Mouse (Mus musculus) adrenal gland, adult 8-10 months (tissue): ENCODE results near the gene Gzma. TPM values are rescaled to one million over a fixed set of nuclear protein-coding genes. Genes with fewer than 3 reads are reported as not detected.
A peak's percentile ranks its signal among the peaks of the same experiment; 100 is the strongest.

Source experiments
- DNase-seq: peaks from one replicate; pipeline ENCODE4 v3.0.0; 2022
- total RNA-seq, 4 experiments: library from RNA; stranded (reverse); gene quantifications; 2 replicates each; pipeline ENCODE4 v1.2.4; 2022

The Gzma gene
- total RNA-seq = 1 to 10 TPM in 1 of 4 experiments, under 1 TPM in 2, not detected in 1; 0.46 to 1.5 (median 0.77) TPM

GRCm38 (mm10) chr13:113100879-113101278 is at the start of gene Gzma:
Gene Gzma (minus strand): TSS chr13:113100981.
- no peak for DNase-seq

- DNase-seq = no peak
Observed at GRCm38 (mm10) chr13:113139597-113139996, 38.8 kb upstream of the Gzma start.

DNA sequence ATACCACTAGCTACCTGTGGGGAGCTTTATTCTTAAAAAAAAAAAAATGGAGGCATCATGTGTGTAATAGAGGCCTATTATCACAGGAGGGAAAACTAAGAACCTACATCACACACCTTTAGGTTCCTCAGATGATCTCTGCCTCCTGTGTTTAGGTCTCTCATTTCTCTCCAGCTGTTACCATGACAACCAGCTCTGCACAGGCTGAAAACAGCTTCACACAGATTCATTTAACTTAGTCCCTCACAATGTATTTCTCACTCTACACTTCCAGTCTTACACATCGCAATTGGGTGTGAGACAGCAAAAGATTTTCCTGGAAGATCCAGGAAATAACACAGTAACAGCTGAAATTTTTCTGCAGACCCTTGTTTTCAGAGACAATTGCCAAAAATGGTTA is 29.2 kb upstream of the Gzma start:
- no peak for DNase-seq

DNA sequence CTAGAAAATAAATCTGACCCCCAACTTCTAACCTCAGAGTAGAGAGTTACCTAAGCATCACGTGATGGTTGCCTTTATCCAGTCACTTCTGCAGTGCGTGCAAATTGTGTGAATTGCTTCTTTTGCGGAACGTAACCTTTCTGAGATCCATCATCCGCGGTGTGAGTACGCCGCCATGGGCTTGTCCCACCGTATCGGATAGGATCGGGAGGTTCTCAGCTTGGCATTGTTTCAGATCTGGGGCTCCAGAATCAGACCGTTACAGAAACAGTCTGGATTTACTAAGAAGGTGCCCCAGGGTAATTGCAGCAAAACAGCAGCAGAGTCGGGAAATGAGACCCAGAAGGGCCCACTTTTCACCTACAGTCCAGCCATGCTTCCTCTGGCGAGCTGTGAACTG is 20.5 kb upstream of the Gzma start:
- no peak for DNase-seq

DNA sequence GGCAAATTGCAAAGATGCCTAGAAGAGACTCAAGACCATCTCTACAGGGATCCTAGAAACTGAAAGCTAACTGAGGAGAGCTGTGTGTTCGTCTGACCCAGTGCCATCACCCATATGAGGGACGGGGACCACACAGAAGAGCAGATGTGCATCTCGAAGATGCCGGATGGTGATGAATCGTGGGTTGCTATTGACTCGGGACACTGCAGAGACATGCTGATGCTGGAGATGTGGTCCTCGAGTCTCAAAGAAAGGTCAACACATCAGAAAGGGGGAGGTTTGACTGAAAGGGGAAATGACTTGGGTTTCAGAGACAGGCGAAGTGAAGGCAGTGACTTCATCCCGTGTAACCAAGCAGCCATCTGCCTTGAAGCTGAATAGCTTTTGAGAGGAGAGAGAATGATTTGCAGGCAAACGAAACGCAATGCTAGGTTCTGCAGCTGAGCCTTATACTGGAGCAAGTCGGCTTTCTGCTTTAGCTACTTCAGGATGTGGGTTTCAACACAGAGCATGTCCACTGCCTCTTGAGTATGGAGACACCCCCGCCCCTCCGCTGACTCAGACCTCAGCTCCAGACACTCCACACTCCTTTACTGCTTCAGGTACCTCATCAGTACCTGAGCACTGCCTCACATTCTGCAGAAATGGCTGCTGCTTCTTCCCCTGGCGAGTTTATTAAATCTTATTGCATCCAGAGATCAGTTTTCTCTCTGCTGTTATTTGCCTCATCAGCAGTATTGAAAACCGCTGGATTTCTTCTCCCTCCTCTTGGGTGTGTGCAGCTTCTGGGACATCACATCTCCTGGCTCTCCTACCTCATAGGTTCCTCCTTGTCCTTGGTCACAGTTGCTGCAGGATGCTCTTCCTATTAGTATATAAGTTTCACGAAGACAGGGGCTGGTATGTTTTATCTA is 19.8 kb upstream of the Gzma start:
- DNase-seq = no peak

DNA sequence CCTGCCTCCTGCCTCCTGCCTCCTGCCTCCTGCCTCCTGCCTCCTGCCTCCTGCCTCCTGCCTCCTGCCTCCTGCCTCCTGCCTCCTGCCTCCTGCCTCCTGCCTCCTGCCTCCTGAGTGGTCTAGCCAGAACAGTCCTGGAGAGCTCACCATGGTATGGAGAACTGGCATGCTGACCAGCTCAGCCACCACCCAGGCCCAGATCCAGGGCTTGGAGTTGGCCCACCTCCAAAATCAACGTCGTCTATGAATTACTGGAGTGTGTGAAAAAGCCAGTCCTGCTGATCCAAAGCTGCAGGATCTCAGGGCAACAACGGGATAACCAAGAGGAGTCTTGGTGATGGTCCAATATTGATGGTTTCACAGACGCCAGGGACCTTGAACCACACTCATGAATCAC is 18.2 kb upstream of the Gzma start:
- DNase-seq = no peak

- no peak for DNase-seq
Observed at GRCm38 (mm10) chr13:113104759-113105158, 4.0 kb upstream of the Gzma start.

GRCm38 (mm10) chr13:113101804-113102203 is 1.0 kb upstream of the Gzma start:
- DNase-seq = no peak

DNA sequence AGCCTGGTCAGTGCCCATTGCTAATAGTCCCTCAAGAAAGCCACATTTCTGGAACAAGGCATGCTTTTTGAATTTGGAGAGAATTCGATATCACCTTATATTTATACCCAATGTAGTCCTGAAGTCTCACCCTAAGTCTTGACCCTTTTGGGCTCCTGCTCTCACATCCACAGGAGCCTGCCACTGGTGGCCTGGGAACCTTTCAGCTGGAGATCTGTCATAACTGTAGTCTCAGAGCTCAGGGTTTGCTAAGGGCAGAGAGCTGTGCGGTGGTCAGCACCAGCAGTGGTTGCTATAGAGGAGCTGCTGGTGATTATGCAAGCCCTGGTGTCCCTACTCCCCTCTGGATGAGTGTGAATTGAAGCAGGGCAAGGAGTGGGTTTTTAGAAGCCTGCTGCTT is 2.4 kb downstream of the Gzma start:
- DNase-seq = no peak

DNA sequence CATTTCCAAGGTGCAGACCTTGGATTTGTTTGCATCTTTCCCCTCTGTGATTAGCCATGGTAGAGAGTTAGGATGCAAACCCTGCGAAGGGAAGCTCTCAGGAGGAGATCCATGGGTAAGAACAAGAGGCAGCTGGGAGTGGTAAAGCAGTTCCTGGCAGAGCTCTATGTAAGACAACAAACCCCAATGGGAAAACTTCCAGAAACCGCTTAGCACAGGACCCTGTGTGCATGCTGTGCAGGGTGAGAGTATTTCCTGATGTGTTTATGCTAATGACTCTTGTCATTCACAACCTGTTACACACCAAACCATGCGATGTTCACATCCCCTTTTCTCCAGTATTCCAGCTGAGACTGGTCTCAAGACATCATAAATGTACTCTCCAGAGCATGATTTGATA is 3.8 kb downstream of the Gzma start:
- DNase-seq = no peak

- DNase-seq = no peak
Observed at GRCm38 (mm10) chr13:113094618-113095017, 6.2 kb downstream of the Gzma start.

DNA sequence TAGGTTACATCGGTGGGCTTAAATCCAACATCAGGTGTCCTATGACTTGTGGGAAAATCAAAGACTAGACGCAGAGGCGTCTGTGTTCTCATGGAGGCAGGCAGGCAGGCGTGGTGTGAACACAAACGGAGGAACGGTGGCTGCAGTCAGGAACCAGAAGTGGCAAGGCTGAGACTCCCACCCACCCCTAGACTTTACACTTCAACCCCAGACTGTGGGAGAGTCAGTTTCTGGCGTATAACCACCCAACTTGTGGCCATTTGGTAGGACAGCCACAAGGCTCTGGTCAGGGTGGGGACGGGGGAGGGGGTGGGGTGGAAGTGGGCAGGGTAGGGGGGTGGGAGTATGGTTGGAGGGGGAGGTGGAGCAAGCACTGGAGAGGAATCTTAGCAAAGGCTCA is 10.3 kb downstream of the Gzma start:
- no peak for DNase-seq

- no peak for DNase-seq
Observed at GRCm38 (mm10) chr13:113087226-113088017, 13.4 kb downstream of the Gzma start.

- DNase-seq = no peak
Observed at GRCm38 (mm10) chr13:113084732-113085131, 16.0 kb downstream of the Gzma start.

DNA sequence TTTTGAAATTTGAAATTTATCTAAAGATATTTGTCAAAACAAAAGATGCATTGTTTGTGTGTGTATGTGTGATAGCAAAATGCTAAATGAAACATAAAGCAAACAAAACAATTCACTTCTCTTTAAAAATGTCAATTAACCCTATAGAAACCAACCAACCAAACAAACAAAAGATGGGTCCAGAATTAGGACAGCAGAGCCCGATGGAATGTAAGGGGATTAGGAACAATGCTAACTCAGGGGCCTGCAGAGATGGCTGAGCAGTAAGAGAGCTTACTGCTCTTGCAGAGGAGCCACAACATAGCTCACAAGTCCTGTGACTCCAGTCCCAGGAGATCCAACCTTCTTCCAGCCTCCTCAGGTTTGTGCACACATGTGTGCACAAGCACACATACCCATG is 18.7 kb downstream of the Gzma start:
- no peak for DNase-seq

DNA sequence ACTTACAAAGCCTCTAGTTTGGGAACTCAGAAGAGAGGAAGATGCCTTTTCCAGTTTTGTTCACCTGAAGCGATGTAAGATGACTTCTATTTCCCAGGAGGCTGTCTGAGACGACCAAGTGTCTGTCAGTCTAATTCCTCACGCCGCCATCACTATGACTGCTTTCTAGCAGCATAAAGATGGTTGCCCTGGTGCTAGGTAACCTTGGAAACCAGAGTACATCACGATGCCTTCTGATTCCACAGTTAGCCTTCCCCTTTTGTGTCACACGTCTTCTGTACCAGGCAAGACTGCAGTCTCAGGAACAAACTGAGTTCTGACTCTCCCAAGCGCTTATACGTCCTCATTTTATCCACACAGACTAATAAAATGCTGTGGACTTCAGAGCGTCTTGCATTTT is 21.8 kb downstream of the Gzma start:
- no peak for DNase-seq

- no peak for DNase-seq
Observed at GRCm38 (mm10) chr13:113064542-113064941, 36.2 kb downstream of the Gzma start.

DNA sequence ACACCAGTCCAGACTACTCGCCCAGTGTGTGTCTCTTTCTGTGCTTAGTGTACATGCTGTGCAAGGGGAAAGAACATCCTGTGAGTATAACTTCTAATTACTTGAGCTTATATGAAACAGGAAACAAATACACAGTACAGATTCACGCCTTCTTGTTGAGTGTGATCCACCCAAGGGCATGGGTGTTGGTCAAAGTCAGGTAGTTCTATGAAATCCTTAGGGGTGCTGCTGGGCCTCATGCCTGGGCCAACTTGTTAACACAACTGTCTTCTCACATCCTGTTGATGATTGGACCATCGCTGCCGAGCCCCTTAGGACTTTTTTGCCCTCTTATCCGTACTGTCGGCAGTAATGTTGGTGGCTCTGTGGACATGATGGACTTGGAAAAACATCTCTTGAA is 39.0 kb downstream of the Gzma start:
- no peak for DNase-seq

- DNase-seq = no peak
Observed at GRCm38 (mm10) chr13:113055826-113056225, 45.0 kb downstream of the Gzma start.

GRCm38 (mm10) chr13:113054230-113054629 is 46.6 kb downstream of the Gzma start:
- DNase-seq = no peak

DNA sequence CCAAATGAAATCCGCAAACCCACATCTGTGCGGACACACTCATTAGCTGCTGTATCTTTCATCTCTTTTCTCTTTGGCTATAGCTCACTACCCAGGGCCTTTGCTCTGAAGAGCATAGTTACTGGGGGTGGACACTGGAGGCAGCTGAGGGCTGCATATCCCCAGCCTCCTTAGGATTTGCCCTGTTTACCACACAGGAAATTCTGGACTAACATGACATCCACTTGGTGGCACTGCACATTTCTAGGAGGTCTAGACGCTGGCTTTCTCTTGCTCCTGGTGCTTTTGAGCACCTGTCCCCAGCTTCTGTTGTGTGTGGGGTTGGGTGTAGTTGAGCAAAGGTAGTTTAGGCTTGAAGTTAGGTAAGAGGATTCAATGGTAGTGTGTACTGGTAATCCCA is 53.1 kb downstream of the Gzma start:
- DNase-seq = no peak

GRCm38 (mm10) chr13:113047018-113047417 is 53.8 kb downstream of the Gzma start:
- DNase-seq = no peak

- peak; percentile 42 for DNase-seq
Observed at GRCm38 (mm10) chr13:113046211-113046883, 54.4 kb downstream of the Gzma start, which contains the start of gene Gpx8. Gene Gpx8 (minus strand): TSS chr13:113046410.
